ENCODE assay signal across 18 mouse cellular contexts in the genomic region with DNA sequence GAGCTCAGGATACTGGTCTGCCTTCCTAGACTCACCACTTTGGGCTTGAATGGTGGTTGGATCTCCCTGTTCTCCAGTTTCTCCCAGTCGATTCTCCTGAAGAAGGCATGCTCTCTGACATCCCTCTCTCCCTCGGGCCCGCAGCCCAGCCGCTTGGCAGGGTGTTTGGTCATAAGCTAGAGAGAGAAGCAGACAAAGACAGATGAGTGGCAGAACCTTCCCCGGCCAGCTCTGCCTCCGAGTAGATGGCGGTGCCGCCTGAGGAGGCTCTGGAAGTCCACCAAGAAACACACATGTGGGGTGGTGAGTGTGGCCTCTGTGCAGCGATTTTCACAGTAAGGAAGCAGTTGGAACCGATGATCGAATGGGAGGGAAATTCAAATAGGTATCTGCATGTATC. TPM values are rescaled to one million over a fixed set of nuclear protein-coding genes. Genes with fewer than 3 reads are reported as not detected.
DNase-seq lines count a peak whose midpoint lies in the region; ATAC-seq and TF ChIP-seq lines count a peak whose summit lies in the region.
"Had no signal": no experiment of that assay in that cellular context is flagged by ENCODE, and none has a peak within 500 bp of the region (broad histone marks: within the 10 kb centered on the region; RNA-seq: fewer than 3 reads in every experiment).

No protein-coding gene starts in this region.

- H3K4me2 ChIP-seq in forebrain, postnatal 0 days (ENCODE audit: low read depth): no peak overlapping the region
- H3K4me2 ChIP-seq in forebrain, embryonic 16.5 days (ENCODE audit: low read length): no peak overlapping the region
- H3K4me2 ChIP-seq in intestine, embryonic 15.5 days (replicated peaks): no peak overlapping the region
- H3K4me2 ChIP-seq: embryonic facial prominence, embryonic 13.5 days; limb, embryonic 13.5 days had no signal

- 0 out of 2 replicates have a peak, but pooled peaks cover 10% of the 10 kb centered on the region for H3K4me1 ChIP-seq in forebrain, postnatal 0 days (ENCODE audit: insufficient read depth)
- H3K4me1 ChIP-seq in forebrain, embryonic 16.5 days (replicated peaks; ENCODE audit: control insufficient read depth, insufficient read depth, low read length): peaks cover 30% of the 10 kb centered on the region
- H3K4me1 ChIP-seq in intestine, embryonic 15.5 days (replicated peaks): no peaks in the 10 kb centered on the region
- H3K4me1 ChIP-seq: embryonic facial prominence, embryonic 13.5 days; limb, embryonic 13.5 days had no signal

- no peak overlapping the region for H3K4me3 ChIP-seq in forebrain, postnatal 0 days (ENCODE audit: low read depth, low read length)
- H3K4me3 ChIP-seq in forebrain, embryonic 16.5 days (replicated peaks; ENCODE audit: low read length): no peak overlapping the region
- no peak overlapping the region for H3K4me3 ChIP-seq in layer of hippocampus, adult 2 months
- H3K4me3 ChIP-seq in intestine, embryonic 15.5 days (replicated peaks): no peak overlapping the region
- H3K4me3 ChIP-seq: embryonic facial prominence, embryonic 13.5 days; limb, embryonic 13.5 days; myocyte had no signal

- peaks cover 10% of the 10 kb centered on the region; the same call in 1 of the 2 replicates for H3K36me3 ChIP-seq in forebrain, postnatal 0 days (ENCODE audit: insufficient read depth)
- no peaks in the 10 kb centered on the region for H3K36me3 ChIP-seq in forebrain, embryonic 16.5 days (ENCODE audit: control insufficient read depth, insufficient read depth)
- peaks cover 8% of the 10 kb centered on the region for H3K36me3 ChIP-seq in intestine, embryonic 15.5 days

- intact Hi-C loops in heart, postnatal 10 days (cut with DNase I): no loop called here

- H3K27ac ChIP-seq in forebrain, postnatal 0 days (ENCODE audit: low read depth, low read length): peak overlapping the region; percentile 40
- no peak overlapping the region for H3K27ac ChIP-seq in forebrain, embryonic 16.5 days (ENCODE audit: low read length)
- peak overlapping the region; percentile 65 for H3K27ac ChIP-seq in layer of hippocampus, adult 2 months
- H3K27ac ChIP-seq in intestine, embryonic 15.5 days: no peak overlapping the region
- H3K27ac ChIP-seq: embryonic facial prominence, embryonic 13.5 days; limb, embryonic 13.5 days had no signal

- peak; percentile 59 for ATAC-seq in forebrain, postnatal 0 days
- no peak; the same call in 1 of the 2 replicates for ATAC-seq in forebrain, embryonic 16.5 days
- no peak for ATAC-seq in frontal cortex, adult (ENCODE audit: low TSS enrichment)
- no peak for ATAC-seq in intestine, embryonic 15.5 days

- WGBS in forebrain, postnatal 0 days: 48% methylated on average over 11 of the region's 11 CpGs
- 60% methylated on average over 11 of the region's 11 CpGs for WGBS in forebrain, embryonic 16.5 days
- 84% methylated on average over 11 of the region's 11 CpGs for WGBS in intestine, embryonic 15.5 days

- H3K9me3 ChIP-seq in forebrain, postnatal 0 days (ENCODE audit: low read length): no peaks in the 10 kb centered on the region
- H3K9me3 ChIP-seq in forebrain, embryonic 16.5 days (ENCODE audit: control insufficient read depth, low read length): no peaks in the 10 kb centered on the region
- no peaks in the 10 kb centered on the region for H3K9me3 ChIP-seq in intestine, embryonic 15.5 days
- H3K9me3 ChIP-seq: embryonic facial prominence, embryonic 13.5 days; limb, embryonic 13.5 days had no signal

- H3K27me3 ChIP-seq in forebrain, postnatal 0 days (ENCODE audit: insufficient read depth, low read length): no peaks in the 10 kb centered on the region
- H3K27me3 ChIP-seq in forebrain, embryonic 16.5 days (replicated peaks; ENCODE audit: control insufficient read depth, insufficient read depth, low read length): no peaks in the 10 kb centered on the region
- no peaks in the 10 kb centered on the region for H3K27me3 ChIP-seq in intestine, embryonic 15.5 days (replicated peaks)
- H3K27me3 ChIP-seq: embryonic facial prominence, embryonic 13.5 days; limb, embryonic 13.5 days had no signal

- TF ChIP-seq CTCF in forebrain, postnatal 0 days (IDR thresholded peaks at IDR 0.05; ENCODE audit: low read depth): no peak
- no peak for TF ChIP-seq CTCF in layer of hippocampus, adult 2 months (conservative IDR thresholded peaks at IDR 0.05)

- peak; percentile 51 for DNase-seq in forebrain, postnatal 0 days
- no peak for DNase-seq in layer of hippocampus, adult 2 months (ENCODE audit: low spot score in 2 of 2)
- DNase-seq in layer of hippocampus, adult 9-10 months (ENCODE audit: low spot score): no peak
- peak; percentile 23 for DNase-seq in cerebellum, adult 11-12 months
- DNase-seq in heart, postnatal 10 days: peak; percentile 27 to 44
- DNase-seq: kidney, adult 9 months; right cerebral cortex, adult 18-20 months; thymus, postnatal 14 days had no signal

- H3K9ac ChIP-seq in forebrain, postnatal 0 days: no peak overlapping the region
- no peak overlapping the region for H3K9ac ChIP-seq in forebrain, embryonic 16.5 days (replicated peaks; ENCODE audit: low read depth, low read length)
- H3K9ac ChIP-seq in intestine, embryonic 15.5 days: no peak overlapping the region
- H3K9ac ChIP-seq: embryonic facial prominence, embryonic 13.5 days; limb, embryonic 13.5 days had no signal

RNA-seq across cellular contexts. Expression of a gene that starts 36.6 kb away (rescaled TPM):
- 10.3 and 14.4 TPM in 2 replicates for total RNA-seq in forebrain, postnatal 0 days (2014; rRNA removed)
- 8.8 and 12.1 TPM in 2 replicates for polyA plus RNA-seq in forebrain, postnatal 0 days (2015; fragmentation: Nextera tagmentation; extraction: Ambion mirVana)
- 8.0 and 9.0 TPM in 2 replicates for polyA plus RNA-seq in forebrain, embryonic 16.5 days (2015; fragmentation: Nextera tagmentation; extraction: Ambion mirVana)
- 10 to 100 TPM; 15.9 to 16.1 TPM for total RNA-seq in layer of hippocampus, adult 2 months (2021)
- total RNA-seq in heart, postnatal 10 days (2021): under 1 TPM; 0.12 to 0.14 TPM
- 0.63 and 0.76 TPM in 2 replicates for polyA plus RNA-seq in intestine, embryonic 15.5 days (2015; fragmentation: Nextera tagmentation; extraction: Ambion mirVana)
- total RNA-seq: common myeloid progenitor, adult 5-6 weeks; granulocyte monocyte progenitor cell, adult 5-6 weeks; neutrophil, adult 5-6 weeks had no signal
- polyA plus RNA-seq: myocyte; spleen, adult 2 months had no signal

Comparison
In these comparisons a context has a peak if more than half of its experiments do, and no peak if none do; other contexts are left out.
1. H3K27ac ChIP-seq: peak in forebrain, postnatal 0 days (single experiment) and layer of hippocampus, adult 2 months (single experiment); none in forebrain, embryonic 16.5 days (single experiment) and intestine, embryonic 15.5 days (single experiment).
2. DNase-seq: peak in forebrain, postnatal 0 days (single experiment), cerebellum, adult 11-12 months (single experiment) and heart, postnatal 10 days (2 of 2); none in layer of hippocampus, adult 2 months (0 of 2) and layer of hippocampus, adult 9-10 months (single experiment).